Mouse (Mus musculus) ovary, postnatal 14 days (tissue): Measurements from ENCODE around the gene Cyp2c68.
"Not testable (repeated sequence)": the region's sequence is repeated elsewhere in the genome, so short reads cannot be mapped to it uniquely, and the experiment has no call there.

Experiments used
- DNase-seq: peaks from one replicate; pipeline ENCODE4 v3.0.0; 2022; ENCODE audit warnings: low spot score

Gene Cyp2c68

GRCm38 (mm10) chr19:39740920-39741319, at the start of gene Cyp2c68:
Gene Cyp2c68, minus strand, starts transcription at chr19:39741054.
- no peak for DNase-seq

GRCm38 (mm10) chr19:39785458-39785857, 44.6 kb upstream of the Cyp2c68 start:
- not testable (repeated sequence) for DNase-seq

DNA sequence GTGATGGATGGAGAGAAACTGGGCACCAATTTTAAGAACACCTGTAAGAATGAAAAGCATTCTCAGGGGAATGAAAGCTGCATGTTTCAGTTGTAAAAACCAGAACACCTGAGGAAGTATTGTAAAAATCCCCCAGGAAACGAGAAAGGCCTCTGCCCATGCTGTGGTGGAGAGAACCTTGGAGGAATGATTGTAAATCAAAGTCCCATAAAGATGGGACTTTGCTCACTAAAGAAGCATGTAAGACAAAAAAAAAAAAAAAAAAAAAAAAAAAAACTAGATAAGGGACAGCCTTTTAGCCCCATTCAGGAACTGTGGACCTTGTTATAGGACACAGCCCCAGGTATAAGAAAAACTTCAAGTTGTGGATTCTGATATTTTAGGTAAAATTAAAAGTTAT, 4.5 kb upstream of the Cyp2c68 start:
- no peak for DNase-seq

GRCm38 (mm10) chr19:39744361-39744760, 3.5 kb upstream of the Cyp2c68 start:
- DNase-seq, result not testable (repeated sequence)

DNA sequence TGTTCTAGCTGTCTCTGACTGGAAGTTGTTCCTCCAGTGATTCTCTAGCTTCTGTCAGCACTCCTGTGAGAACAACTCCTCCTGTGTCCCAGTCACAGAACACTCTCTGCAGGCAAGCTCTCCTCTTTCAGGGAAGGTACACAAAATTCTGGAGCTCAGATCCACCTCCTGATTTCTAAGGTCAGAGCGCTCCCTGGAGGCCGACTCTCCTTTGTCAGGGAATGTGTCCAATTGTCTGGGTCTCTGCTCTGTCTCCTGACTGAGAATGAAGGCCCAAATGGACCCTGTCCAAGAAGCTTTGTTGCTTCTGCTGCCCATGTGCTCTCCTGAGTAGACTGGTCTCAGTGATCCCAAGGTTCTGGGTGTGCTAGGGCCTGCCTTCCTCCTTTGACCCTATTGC, 29.7 kb downstream of the Cyp2c68 start:
- DNase-seq, result not testable (repeated sequence)

- not testable (repeated sequence) for DNase-seq
Observed at GRCm38 (mm10) chr19:39665650-39666049, 75.2 kb downstream of the Cyp2c68 start.

GRCm38 (mm10) chr19:39652381-39652780, 88.5 kb downstream of the Cyp2c68 start:
- DNase-seq, result no peak

DNA sequence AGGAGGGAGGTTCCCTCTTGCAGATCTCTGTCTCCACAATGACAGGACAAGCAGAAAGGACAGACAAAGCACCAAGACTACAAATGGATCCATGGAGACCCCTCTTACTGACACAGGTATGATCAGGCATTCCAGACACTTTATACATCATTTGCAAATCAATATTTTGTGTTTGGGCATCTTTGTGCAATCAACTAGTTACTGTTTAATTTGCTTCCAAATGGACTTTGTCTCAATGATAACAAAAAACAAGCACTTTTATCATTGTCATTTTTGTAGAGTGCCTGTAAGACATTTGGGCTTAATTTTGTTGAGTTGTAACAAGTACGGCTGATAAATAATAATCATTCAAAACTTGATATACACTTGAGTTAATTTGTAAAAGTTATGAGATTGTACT, 91.9 kb downstream of the Cyp2c68 start, which contains the start of gene Cyp2c67:
Gene Cyp2c67 (minus strand): TSS at position 114 of the 400 bp plus-strand sequence.
- DNase-seq, result no peak

GRCm38 (mm10) chr19:39647519-39647918, 93.3 kb downstream of the Cyp2c68 start:
- DNase-seq, result no peak

DNA sequence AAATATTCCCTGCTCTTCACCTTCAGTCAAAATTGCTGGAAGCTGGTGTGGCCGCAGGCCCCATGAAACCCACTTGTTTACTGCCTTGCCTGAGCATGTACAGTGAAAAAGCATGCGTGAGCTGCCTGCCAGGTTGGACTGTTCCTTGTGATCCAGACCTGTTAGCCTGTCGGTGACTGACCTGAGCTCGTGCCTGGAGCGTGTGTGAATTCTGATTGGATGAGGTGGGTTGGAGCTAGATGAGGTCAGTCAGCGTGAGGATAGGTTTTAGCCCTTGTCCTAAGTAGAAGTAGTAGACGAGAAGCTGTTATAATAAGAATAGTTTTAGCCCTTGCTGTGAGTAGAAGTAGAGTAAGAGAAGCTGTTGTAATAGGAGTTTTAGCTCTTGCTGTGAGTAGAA, 96.3 kb downstream of the Cyp2c68 start:
- not testable (repeated sequence) for DNase-seq
